Mouse (Mus musculus) heart, postnatal 0 days (tissue): ENCODE data around the gene Ezh1.
A peak's percentile ranks its signal among the peaks of the same experiment; 100 is the strongest.

ENCODE experiments used
- CTCF ChIP-seq: IDR thresholded peaks from 2 replicates; pipeline ENCODE4 v1.5.1; 2016; ENCODE audit warnings: antibody characterized with exemption, control low read depth, low read depth
- EP300 ChIP-seq: IDR thresholded peaks from 2 replicates; pipeline ENCODE4 v1.6.1; 2016; ENCODE audit warnings: antibody characterized with exemption, low read depth

- 0 out of 2 replicates have a peak, but pooled peaks have one; percentile 17 for TF ChIP-seq EP300
- 0 out of 2 replicates have a peak, but pooled peaks have one; percentile 0 for TF ChIP-seq CTCF
These were observed 19.8 kb upstream of the Ezh1 start, which contains the start of gene Ramp2 for GRCm38 (mm10) chr11:101245855-101246701.
